Comparison of ENCODE assay signal across 30 mouse cellular contexts in the genomic region with DNA sequence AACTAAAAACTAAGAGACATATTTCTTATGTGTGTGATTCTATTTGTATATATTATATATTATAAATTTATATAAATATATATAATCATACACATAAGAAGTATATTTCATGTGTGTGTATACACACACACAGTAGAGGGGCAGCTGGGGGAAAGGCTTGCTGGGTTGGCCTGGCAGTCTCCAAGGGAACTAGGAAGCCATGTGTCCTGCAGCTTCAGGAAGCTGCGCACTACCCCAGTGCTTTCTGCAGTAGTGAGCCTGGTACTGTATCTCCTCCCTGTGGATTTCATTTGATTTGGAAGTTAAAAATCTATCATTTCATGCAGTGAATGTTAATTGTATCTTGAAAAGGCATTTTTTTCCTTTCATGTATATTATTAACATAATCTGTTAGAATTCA.
"Had no signal": no experiment of that assay in that cellular context is flagged by ENCODE, and none has a peak within 500 bp of the region (broad histone marks: within the 10 kb centered on the region; RNA-seq: fewer than 3 reads in every experiment).

No protein-coding gene starts in this region.

- DNase-seq: left cerebral cortex, postnatal 4 days; liver; liver, embryonic 13.5 days; liver, postnatal 0 days; lung, adult 18-20 months; lung, adult 2 months; lung, embryonic 14.5 days; lung, postnatal 10 days; lung, postnatal 14 days; lung, postnatal 36 days; lung, postnatal 4 days had no signal

- H3K4me2 ChIP-seq: limb, embryonic 12.5 days; limb, embryonic 13.5 days; limb, embryonic 15.5 days; liver, embryonic 11.5 days; liver, embryonic 12.5 days; liver, embryonic 13.5 days; liver, embryonic 15.5 days; lung, embryonic 14.5 days; lung, embryonic 15.5 days; midbrain, embryonic 11.5 days; midbrain, embryonic 12.5 days; neural tube, embryonic 12.5 days; neural tube, embryonic 13.5 days had no signal

- H3K27me3 ChIP-seq: limb, embryonic 12.5 days; limb, embryonic 13.5 days; limb, embryonic 15.5 days; liver, embryonic 12.5 days; liver, embryonic 13.5 days; liver, embryonic 15.5 days; lung, embryonic 15.5 days; megakaryocyte, embryonic 14.5 days; midbrain, embryonic 12.5 days; neural tube, embryonic 12.5 days; neural tube, embryonic 13.5 days had no signal

- H3K4me3 ChIP-seq: left cerebral cortex, adult 2 months; limb, embryonic 10.5 days; limb, embryonic 12.5 days; limb, embryonic 13.5 days; limb, embryonic 15.5 days; liver, embryonic 12.5 days; liver, embryonic 13.5 days; liver, embryonic 15.5 days; lung, embryonic 15.5 days; megakaryocyte, embryonic 14.5 days; midbrain, embryonic 10.5 days; midbrain, embryonic 12.5 days; myocyte; neural tube, embryonic 12.5 days; neural tube, embryonic 13.5 days had no signal

- H3K27ac ChIP-seq: left cerebral cortex, adult 2 months; limb, embryonic 10.5 days; limb, embryonic 12.5 days; limb, embryonic 13.5 days; limb, embryonic 15.5 days; liver, embryonic 12.5 days; liver, embryonic 13.5 days; liver, embryonic 14.5 days; liver, embryonic 15.5 days; lung, embryonic 15.5 days; macrophage; midbrain, embryonic 10.5 days; midbrain, embryonic 12.5 days; neural tube, embryonic 12.5 days; neural tube, embryonic 13.5 days had no signal

- H3K9ac ChIP-seq: limb, embryonic 12.5 days; limb, embryonic 13.5 days; limb, embryonic 15.5 days; liver, embryonic 12.5 days; liver, embryonic 13.5 days; liver, embryonic 14.5 days; liver, embryonic 15.5 days; liver, postnatal 0 days; lung, embryonic 14.5 days; lung, embryonic 15.5 days; midbrain, embryonic 12.5 days; neural tube, embryonic 12.5 days; neural tube, embryonic 13.5 days had no signal

- ATAC-seq: liver, embryonic 12.5 days; lung, postnatal 0 days had no signal

- H3K9me3 ChIP-seq: limb, embryonic 10.5 days; limb, embryonic 12.5 days; limb, embryonic 13.5 days; limb, embryonic 15.5 days; liver, embryonic 12.5 days; liver, embryonic 13.5 days; liver, embryonic 15.5 days; lung, embryonic 15.5 days; megakaryocyte, embryonic 14.5 days; midbrain, embryonic 10.5 days; midbrain, embryonic 12.5 days; neural tube, embryonic 12.5 days; neural tube, embryonic 13.5 days had no signal

- H3K4me1 ChIP-seq: limb, embryonic 13.5 days; limb, embryonic 15.5 days; liver, embryonic 12.5 days; liver, embryonic 13.5 days; liver, embryonic 15.5 days; lung, embryonic 15.5 days; midbrain, embryonic 10.5 days; midbrain, embryonic 12.5 days; neural tube, embryonic 12.5 days; neural tube, embryonic 13.5 days had no signal
